Mouse (Mus musculus) midbrain, embryonic 13.5 days (tissue): ENCODE measurements around the gene Shq1. TPM values are rescaled to one million over a fixed set of nuclear protein-coding genes. Genes with fewer than 3 reads are reported as not detected.

ENCODE experiments used
- ATAC-seq: fragments of 200-750 bp; cut with Nextera tagmentation; 2 replicates; pipeline ENCODE4 v1.8.0; 2017; ENCODE audit warnings: mild to moderate bottlenecking, moderate TSS enrichment, moderate library complexity
- H3K27ac ChIP-seq: fragments of 300-500 bp; sonication (generic); 2 replicates; pipeline ENCODE4 v1.5.1; 2015; ENCODE audit warnings: inconsistent platforms, mild to moderate bottlenecking, moderate library complexity
- H3K27me3 ChIP-seq: fragments of 300-500 bp; sonication (generic); 2 replicates; pipeline ENCODE4 v1.6.1; 2015; ENCODE audit warnings: mild to moderate bottlenecking, inconsistent platforms
- H3K36me3 ChIP-seq: fragments of 300-500 bp; sonication (generic); 2 replicates; pipeline ENCODE4 v1.6.1; 2015; ENCODE audit warnings: mild to moderate bottlenecking, inconsistent platforms
- H3K4me1 ChIP-seq: fragments of 300-500 bp; sonication (generic); replicated peaks from 2 replicates; pipeline ENCODE4 v1.6.1; 2015; ENCODE audit warnings: inconsistent platforms
- H3K4me2 ChIP-seq: fragments of 300-500 bp; sonication (generic); replicated peaks from 2 replicates; pipeline ENCODE4 v1.6.1; 2015; ENCODE audit warnings: moderate library complexity, mild to moderate bottlenecking, inconsistent platforms
- H3K4me3 ChIP-seq: fragments of 300-500 bp; sonication (generic); replicated peaks from 2 replicates; pipeline ENCODE4 v1.5.1; 2015; ENCODE audit warnings: mild to moderate bottlenecking, inconsistent platforms
- H3K9ac ChIP-seq: fragments of 300-500 bp; sonication (generic); replicated peaks from 2 replicates; pipeline ENCODE4 v1.6.1; 2015; ENCODE audit warnings: mild to moderate bottlenecking, inconsistent platforms
- H3K9me3 ChIP-seq: fragments of 300-500 bp; sonication (generic); 2 replicates; pipeline ENCODE4 v1.6.1; 2016; ENCODE audit warnings: mild to moderate bottlenecking, inconsistent platforms
- WGBS: fragments of 180-500 bp; shearing (Covaris S2); methylation state at CpG from one replicate; pipeline ENCODE4 v1.1.7; 2015; 5-methylcytosine and 5-hydroxymethylcytosine counted together
- polyA plus RNA-seq: library from polyadenylated mRNA; unstranded; fragments of >200 nt; fragmentation: Nextera tagmentation; extraction: Ambion mirVana; gene quantifications from 2 replicates; pipeline ENCODE4 v1.2.1, GENCODE M21; 2015

Gene Shq1
- polyA plus RNA-seq, 1 experiment from 2014 or later: 12.7 TPM

GRCm38 (mm10) chr6:100704574-100705365, 33.8 kb upstream of the Shq1 start, which contains the start of gene Gxylt2:
Gene Gxylt2 (plus strand): TSS chr6:100704734.
- peak; percentile 93 for ATAC-seq
- peak within 1 kb of the TSS; percentile 67 for H3K4me3 ChIP-seq
- peaks cover 48% of the 10 kb centered on the region for H3K27me3 ChIP-seq
- H3K36me3 ChIP-seq: no peaks in the 10 kb centered on the region
- H3K9me3 ChIP-seq: no peaks in the 10 kb centered on the region
- 0 out of 2 replicates have a peak within 1 kb of the TSS, but pooled peaks have one; percentile 7 for H3K27ac ChIP-seq
- peak within 1 kb of the TSS; percentile 95 for H3K4me2 ChIP-seq
- WGBS: under 1% methylated on average over 65 of the region's 77 CpGs
- peaks cover 14% of the 10 kb centered on the region for H3K4me1 ChIP-seq
- peak within 1 kb of the TSS; percentile 76 for H3K9ac ChIP-seq

- Histone ChIP-seq H3K4me3 (peak overlapping the region; percentile 67), H3K9me3 (no peaks in the 10 kb centered on the region), H3K27ac (no peak overlapping the region), H3K27me3 (peaks cover 48% of the 10 kb centered on the region), H3K36me3 (no peaks in the 10 kb centered on the region), H3K9ac (peak overlapping the region; percentile 76), H3K4me1 (peaks cover 14% of the 10 kb centered on the region), H3K4me2 (peak overlapping the region; percentile 95)
- no peak for ATAC-seq
- WGBS: 33% methylated on average over 8 of the region's 8 CpGs
Measured at GRCm38 (mm10) chr6:100704197-100704573, 33.2 kb upstream of the Shq1 start.

- H3K27me3 ChIP-seq: peaks cover 29% of the 10 kb centered on the region
- H3K4me3 ChIP-seq: no peak overlapping the region
- H3K36me3 ChIP-seq: no peaks in the 10 kb centered on the region
- ATAC-seq: no peak
- peaks cover 14% of the 10 kb centered on the region for H3K4me1 ChIP-seq
- no peak overlapping the region for H3K4me2 ChIP-seq
- 68% methylated on average over 5 of the region's 5 CpGs for WGBS
- no peak overlapping the region for H3K9ac ChIP-seq
- no peaks in the 10 kb centered on the region for H3K9me3 ChIP-seq
- no peak overlapping the region for H3K27ac ChIP-seq
Measured at GRCm38 (mm10) chr6:100700774-100701173, 29.8 kb upstream of the Shq1 start.

- H3K36me3 ChIP-seq: no peaks in the 10 kb centered on the region
- peaks cover 21% of the 10 kb centered on the region for H3K27me3 ChIP-seq
- 86% methylated on average over 5 of the region's 5 CpGs for WGBS
- peaks cover 7% of the 10 kb centered on the region for H3K4me1 ChIP-seq
- H3K27ac ChIP-seq: no peak overlapping the region
- no peak for ATAC-seq
- no peak overlapping the region for H3K4me2 ChIP-seq
- H3K9ac ChIP-seq: no peak overlapping the region
- no peak overlapping the region for H3K4me3 ChIP-seq
- H3K9me3 ChIP-seq: no peaks in the 10 kb centered on the region
Measured at GRCm38 (mm10) chr6:100699986-100700385, 29.0 kb upstream of the Shq1 start.

GRCm38 (mm10) chr6:100686341-100686740, 15.4 kb upstream of the Shq1 start:
- H3K4me2 ChIP-seq: no peak overlapping the region
- H3K36me3 ChIP-seq: no peaks in the 10 kb centered on the region
- H3K27ac ChIP-seq: no peak overlapping the region
- 86% methylated on average over 2 of the region's 2 CpGs for WGBS
- H3K27me3 ChIP-seq: no peaks in the 10 kb centered on the region
- no peaks in the 10 kb centered on the region for H3K4me1 ChIP-seq
- no peak overlapping the region for H3K4me3 ChIP-seq
- no peak for ATAC-seq
- H3K9me3 ChIP-seq: no peaks in the 10 kb centered on the region
- H3K9ac ChIP-seq: no peak overlapping the region

GRCm38 (mm10) chr6:100678636-100679035, 7.7 kb upstream of the Shq1 start:
- H3K36me3 ChIP-seq: no peaks in the 10 kb centered on the region

GRCm38 (mm10) chr6:100676461-100676860, 5.5 kb upstream of the Shq1 start:
- peaks cover under 1% of the 10 kb centered on the region for H3K4me1 ChIP-seq
- H3K4me2 ChIP-seq: no peak overlapping the region
- ATAC-seq: no peak
- H3K27me3 ChIP-seq: peaks cover 3% of the 10 kb centered on the region; the same call in 1 of the 2 replicates
- 87% methylated on average over 7 of the region's 7 CpGs for WGBS
- no peak overlapping the region for H3K4me3 ChIP-seq
- H3K27ac ChIP-seq: no peak overlapping the region
- no peaks in the 10 kb centered on the region for H3K9me3 ChIP-seq
- H3K36me3 ChIP-seq: no peaks in the 10 kb centered on the region
- H3K9ac ChIP-seq: no peak overlapping the region

More at GRCm38 (mm10) chr6:100678636-100679035, 7.7 kb upstream of the Shq1 start:
- Histone ChIP-seq H3K9me3 (no peaks in the 10 kb centered on the region), H3K4me3 (no peak overlapping the region), H3K9ac (no peak overlapping the region), H3K4me1 (no peaks in the 10 kb centered on the region), H3K27ac (no peak overlapping the region), H3K4me2 (no peak overlapping the region), H3K27me3 (peaks cover 3% of the 10 kb centered on the region; the same call in 1 of the 2 replicates)
- ATAC-seq: no peak
- WGBS: 89% methylated on average over 2 of the region's 2 CpGs

- Histone ChIP-seq H3K27me3 (peaks cover 3% of the 10 kb centered on the region; the same call in 1 of the 2 replicates), H3K9ac (no peak overlapping the region), H3K4me2 (no peak overlapping the region), H3K27ac (no peak overlapping the region), H3K4me3 (no peak overlapping the region), H3K9me3 (no peaks in the 10 kb centered on the region), H3K36me3 (no peaks in the 10 kb centered on the region), H3K4me1 (peaks cover 8% of the 10 kb centered on the region)
- no peak for ATAC-seq
- 27% methylated on average over 6 of the region's 6 CpGs for WGBS
Measured at GRCm38 (mm10) chr6:100674974-100675373, 4.0 kb upstream of the Shq1 start.

- no peak overlapping the region for H3K9ac ChIP-seq
Measured at GRCm38 (mm10) chr6:100671401-100671800, 444 bp upstream of the Shq1 start.

GRCm38 (mm10) chr6:100670370-100670841, 551 bp downstream of the Shq1 start:
- peaks cover 3% of the 10 kb centered on the region; the same call in 1 of the 2 replicates for H3K27me3 ChIP-seq
- peak; percentile 78 for ATAC-seq
- WGBS: under 1% methylated on average over 32 of the region's 32 CpGs
- H3K36me3 ChIP-seq: no peaks in the 10 kb centered on the region
- H3K9me3 ChIP-seq: no peaks in the 10 kb centered on the region
- peak overlapping the region; percentile 72 for H3K9ac ChIP-seq
- peak overlapping the region; percentile 85 for H3K4me3 ChIP-seq
- no peak overlapping the region for H3K27ac ChIP-seq
- H3K4me1 ChIP-seq: peaks cover 8% of the 10 kb centered on the region
- peak overlapping the region; percentile 69 for H3K4me2 ChIP-seq

More at GRCm38 (mm10) chr6:100671401-100671800, 444 bp upstream of the Shq1 start:
- peak; percentile 58 for ATAC-seq
- peaks cover 8% of the 10 kb centered on the region for H3K4me1 ChIP-seq
- H3K27ac ChIP-seq: no peak overlapping the region
- peak overlapping the region; percentile 85 for H3K4me3 ChIP-seq
- 7% methylated on average over 7 of the region's 7 CpGs for WGBS
- peaks cover 3% of the 10 kb centered on the region; the same call in 1 of the 2 replicates for H3K27me3 ChIP-seq
- no peaks in the 10 kb centered on the region for H3K9me3 ChIP-seq
- peak overlapping the region; percentile 69 for H3K4me2 ChIP-seq
- H3K36me3 ChIP-seq: no peaks in the 10 kb centered on the region

GRCm38 (mm10) chr6:100668858-100669257, 2.1 kb downstream of the Shq1 start:
- ATAC-seq: no peak
- Histone ChIP-seq H3K27ac (no peak overlapping the region), H3K4me2 (no peak overlapping the region), H3K9ac (no peak overlapping the region), H3K36me3 (peaks cover 12% of the 10 kb centered on the region), H3K9me3 (no peaks in the 10 kb centered on the region), H3K27me3 (no peaks in the 10 kb centered on the region; the same call in 1 of the 2 replicates), H3K4me1 (peaks cover 8% of the 10 kb centered on the region), H3K4me3 (no peak overlapping the region)
- 75% methylated on average over 2 of the region's 2 CpGs for WGBS

GRCm38 (mm10) chr6:100667644-100668043, 3.3 kb downstream of the Shq1 start:
- Histone ChIP-seq H3K9ac (no peak overlapping the region), H3K9me3 (no peaks in the 10 kb centered on the region), H3K36me3 (peaks cover 23% of the 10 kb centered on the region), H3K4me3 (no peak overlapping the region), H3K4me2 (no peak overlapping the region), H3K27ac (no peak overlapping the region), H3K4me1 (peaks cover 8% of the 10 kb centered on the region), H3K27me3 (no peaks in the 10 kb centered on the region)
- ATAC-seq: no peak
- 92% methylated on average over 8 of the region's 8 CpGs for WGBS
